Mouse (Mus musculus) spleen, adult 12 weeks (tissue): ENCODE results near the gene Farsa.
A peak's percentile ranks its signal among the peaks of the same experiment; 100 is the strongest.
"Not testable (repeated sequence)": the region's sequence is repeated elsewhere in the genome, so short reads cannot be mapped to it uniquely, and the experiment has no call there.

ENCODE experiments used
- DNase-seq: peaks from one replicate; pipeline ENCODE4 v3.0.0; 2022; ENCODE audit warnings: low spot score

Gene Farsa

DNA sequence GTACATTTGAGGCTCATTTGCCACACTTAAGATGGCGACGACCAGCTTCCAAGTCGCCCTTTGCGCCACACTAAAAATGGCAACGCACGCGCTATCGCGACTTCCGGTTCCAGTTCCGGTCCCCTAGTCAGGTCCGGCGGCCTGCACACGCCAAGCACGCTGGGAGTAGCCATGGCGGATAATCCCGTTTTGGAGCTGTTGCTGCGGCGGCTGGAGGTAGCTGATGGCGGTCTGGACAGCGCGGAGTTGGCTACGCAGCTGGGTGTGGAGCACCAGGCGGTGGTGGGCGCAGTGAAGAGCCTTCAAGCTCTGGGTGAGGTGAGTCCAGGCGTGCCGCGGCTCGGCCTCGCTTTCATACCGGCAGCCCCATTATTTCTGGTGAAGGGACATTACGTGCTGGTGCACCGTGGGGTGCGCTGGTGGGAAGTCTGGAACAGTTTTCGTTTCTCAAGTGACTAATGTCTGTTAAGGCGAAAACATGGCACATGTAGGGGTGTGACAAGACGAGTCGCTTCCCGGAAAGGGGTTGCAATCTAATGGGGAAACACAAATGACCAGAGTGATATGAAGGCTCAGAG lies at the start of gene Farsa:
TSS of gene Farsa (plus strand) at position 126 of the 578 bp plus-strand sequence.
- DNase-seq: peak; percentile 86

DNA sequence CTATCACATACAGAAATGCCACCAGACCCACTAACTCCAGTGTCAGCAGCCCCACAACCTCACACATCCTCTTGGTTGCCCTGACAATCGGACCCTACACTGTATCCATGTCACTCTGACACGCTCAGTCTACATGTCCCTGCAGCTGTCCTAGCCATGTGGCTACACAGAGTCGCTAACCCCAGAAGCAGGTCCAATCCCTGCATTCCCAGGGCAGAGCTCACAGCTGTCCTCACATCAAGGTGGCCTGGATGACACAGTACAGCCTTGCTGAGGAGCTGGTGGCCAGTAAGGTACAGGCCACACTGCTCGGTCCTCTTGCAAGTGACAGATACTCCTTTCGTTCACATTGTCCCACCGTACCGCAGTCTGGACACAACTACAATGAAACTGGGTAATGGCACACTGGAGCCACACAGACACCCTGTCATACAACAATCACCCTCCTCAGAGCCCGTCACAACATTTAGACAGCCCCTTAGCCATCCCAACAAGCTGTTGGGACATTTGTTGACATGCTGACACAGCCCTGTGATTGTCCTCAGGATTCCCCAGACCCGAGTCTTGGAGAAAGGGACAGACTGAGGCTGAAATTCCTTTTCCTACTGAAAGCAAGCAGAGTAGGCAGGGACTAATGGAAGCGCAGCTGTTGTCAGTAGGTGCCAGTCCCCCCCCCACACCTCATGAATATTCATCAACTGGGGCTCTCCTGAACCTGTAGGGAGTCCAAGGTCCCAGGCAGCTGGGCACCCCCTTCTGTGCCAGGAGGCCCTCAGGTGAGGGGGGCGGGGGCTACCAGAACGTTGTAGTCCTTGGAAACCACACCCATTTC lies 47.5 kb upstream of the Farsa start:
- DNase-seq: no peak

DNA sequence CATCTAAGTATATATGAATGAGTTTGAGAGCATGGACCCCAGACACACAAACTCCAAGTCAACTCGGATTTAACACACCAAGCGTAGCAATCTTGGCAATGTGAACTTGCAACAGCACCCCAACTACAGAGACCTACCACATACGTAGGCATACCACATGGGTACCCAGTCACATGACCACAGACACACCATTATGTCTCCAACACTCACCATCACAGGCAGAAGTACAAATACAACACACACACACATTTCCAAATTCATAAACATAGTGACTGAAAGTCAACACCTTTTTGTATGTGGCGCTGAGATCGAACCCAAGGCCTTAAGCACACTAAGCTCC lies 46.9 kb upstream of the Farsa start:
- DNase-seq: no peak

DNA sequence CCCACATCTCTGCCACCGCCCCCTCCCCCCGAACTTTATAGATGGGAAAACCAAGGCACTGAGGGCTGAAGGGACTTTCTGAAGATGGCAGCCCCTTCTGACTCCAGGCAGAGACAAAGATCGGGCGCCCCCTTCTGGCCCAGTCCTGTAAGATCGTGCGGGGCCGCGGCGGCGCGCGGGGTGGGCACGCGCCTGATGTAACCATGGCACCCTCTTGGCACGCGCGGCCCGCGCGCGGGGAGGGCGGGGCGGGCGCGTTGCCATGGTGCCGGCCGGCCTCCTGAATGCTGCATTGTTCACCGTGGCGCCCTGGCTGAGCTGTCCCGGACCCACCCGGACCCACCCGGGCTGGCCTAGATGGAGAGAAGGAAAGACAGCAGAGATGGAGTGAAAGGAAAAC lies 45.9 kb upstream of the Farsa start:
- peak; percentile 79 for DNase-seq

DNA sequence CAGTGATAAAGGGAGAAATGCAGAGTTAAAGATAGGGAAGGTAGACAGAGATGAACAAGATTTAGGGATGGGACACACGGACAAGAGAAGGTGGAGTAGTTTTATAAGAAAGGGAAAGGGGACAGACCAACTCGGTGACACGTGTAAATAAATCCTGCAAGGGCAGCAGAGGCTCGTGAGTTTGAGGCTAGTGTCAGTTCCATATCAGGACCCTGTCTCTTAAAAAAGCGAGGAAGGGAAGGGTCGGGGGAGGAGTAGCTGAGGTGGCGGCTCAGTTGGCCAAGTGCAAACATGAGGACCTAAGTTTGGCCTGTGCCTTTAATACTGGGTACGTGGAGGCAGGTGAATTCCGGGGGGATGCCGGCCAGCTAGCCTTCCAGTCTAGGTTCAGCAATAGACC lies 45.5 kb upstream of the Farsa start:
- no peak for DNase-seq

DNA sequence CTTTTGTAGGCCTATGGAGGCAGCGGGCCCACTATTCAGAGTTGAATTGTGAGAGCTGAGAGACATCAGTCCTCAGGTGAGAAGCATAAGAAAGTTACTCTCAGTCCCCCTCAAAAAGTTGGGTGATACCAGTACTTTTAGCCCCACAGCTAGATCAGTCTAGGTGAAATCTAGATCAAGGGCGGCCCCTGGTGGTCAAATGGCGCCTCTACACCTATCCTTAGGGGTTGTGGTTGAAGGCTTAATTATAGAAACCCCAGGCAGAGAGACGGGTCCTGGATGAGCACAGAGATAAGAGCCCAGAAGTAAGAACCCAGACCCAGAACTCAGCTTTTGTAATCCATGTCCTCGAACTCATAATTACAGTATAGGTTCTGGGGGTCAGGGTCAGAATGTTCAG lies 43.7 kb upstream of the Farsa start:
- peak; percentile 73 for DNase-seq

DNA sequence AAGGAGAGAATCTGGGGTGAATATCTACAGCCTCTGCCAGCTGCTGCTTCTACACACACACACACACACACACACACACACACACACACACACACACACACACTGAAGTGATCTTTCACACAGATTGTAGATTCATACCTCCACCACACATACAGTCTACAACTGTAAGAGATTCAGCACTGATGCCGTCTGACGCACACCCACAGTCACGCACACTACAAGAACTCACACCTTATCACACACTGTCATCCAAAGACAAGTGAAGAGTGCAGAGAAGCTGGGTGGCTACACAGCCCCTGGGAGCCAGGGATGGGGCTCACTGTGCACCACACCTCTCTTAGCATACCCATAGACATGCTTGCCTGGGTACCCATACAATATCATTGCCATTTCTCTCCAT lies 43.0 kb upstream of the Farsa start:
- DNase-seq: no peak

DNA sequence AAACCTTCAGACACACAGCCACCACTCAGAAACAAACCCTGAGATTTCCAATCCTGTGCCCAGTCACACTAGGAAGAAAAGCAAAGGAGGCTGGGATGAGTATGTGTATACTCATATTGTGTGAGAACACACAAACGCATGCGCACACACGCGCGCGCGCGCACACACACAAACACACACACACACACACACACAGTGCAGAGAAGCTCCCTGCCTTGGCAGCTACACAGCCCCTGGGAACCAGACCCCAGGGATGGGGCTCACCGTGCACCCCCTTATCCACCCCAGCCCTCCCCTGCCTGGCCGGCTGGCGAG lies 42.6 kb upstream of the Farsa start:
- DNase-seq: no peak

DNA sequence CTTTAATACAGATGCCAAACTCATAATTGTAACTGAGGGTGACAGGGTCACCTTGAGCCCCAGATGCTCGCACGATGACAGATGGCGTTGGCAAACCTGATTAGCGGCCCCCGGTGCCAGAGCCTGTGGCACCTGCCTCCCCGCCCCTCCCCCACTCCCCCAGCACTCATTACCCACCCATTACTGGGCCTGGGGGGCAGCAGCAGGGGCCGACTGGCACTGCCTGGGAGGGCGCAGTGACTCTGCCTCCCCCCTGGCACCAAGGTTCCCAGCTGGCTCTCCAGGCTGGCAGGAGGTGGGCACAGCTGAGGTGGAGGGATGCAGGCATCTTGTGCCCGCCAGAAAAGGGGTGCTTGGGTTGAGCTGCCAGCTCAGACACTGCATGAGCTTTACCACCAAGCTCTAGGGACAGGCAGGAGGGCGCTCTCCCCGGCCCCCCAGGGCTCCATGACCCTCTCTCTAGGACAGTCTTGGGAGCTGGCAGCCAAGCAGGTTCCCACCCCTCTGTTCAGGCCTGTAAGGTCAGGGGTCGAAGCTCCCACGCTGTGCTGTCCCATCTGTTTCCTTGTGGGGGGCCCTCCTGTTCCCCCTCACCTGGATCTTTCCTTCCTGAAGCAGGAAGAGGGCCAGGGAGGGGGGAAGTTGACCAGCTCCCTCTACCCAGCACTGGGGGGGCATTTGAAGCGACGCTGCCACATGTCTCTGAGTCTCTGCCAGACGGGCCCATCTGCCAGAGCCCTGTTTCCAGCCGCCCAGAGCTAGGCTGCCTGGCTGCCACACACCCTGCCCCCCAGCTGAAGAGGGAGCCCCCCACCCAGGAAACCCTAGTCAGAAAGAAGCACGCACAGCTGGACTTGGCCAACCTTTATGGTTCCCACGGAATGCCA lies 42.0 kb upstream of the Farsa start:
- DNase-seq: no peak

DNA sequence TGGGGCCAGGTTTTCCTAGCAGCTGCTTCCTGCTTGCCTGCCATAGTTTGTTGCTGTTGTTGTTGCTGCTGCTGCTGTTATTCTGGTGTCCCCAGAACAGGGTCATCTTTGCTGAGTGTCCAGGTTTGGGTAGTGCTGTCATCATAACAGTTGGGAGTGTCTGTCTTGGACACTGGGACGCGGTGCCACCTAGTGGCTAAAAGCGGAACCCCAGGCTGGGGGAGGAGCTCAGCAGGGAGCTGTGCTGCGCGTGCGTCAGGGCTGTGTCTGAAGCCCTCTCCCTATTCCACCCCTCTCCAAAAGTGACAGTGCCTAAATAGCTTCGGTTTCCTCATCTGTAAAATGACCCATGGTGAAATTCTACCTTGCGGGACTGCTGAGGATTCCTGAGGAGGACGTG lies 41.2 kb upstream of the Farsa start:
- peak; percentile 92 for DNase-seq

DNA sequence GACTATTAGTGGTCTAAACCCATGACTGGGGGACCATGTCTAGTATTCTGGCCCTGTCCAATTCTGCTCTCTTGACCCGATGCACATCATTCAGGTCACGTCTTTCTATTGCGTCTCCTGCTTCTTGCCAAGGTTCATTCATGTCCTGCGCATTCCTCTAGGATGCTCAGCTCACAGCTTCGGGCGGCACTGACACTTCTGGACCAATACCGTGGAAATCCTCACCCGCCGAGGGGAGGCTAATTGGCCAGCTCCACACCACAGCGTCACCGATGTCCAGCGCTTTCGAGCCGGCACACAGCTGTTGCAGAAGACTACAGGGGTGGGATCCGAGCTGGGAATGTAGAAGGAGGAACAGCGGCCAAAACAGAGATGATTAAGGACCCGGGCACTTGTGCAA lies 40.7 kb upstream of the Farsa start:
- DNase-seq: no peak

DNA sequence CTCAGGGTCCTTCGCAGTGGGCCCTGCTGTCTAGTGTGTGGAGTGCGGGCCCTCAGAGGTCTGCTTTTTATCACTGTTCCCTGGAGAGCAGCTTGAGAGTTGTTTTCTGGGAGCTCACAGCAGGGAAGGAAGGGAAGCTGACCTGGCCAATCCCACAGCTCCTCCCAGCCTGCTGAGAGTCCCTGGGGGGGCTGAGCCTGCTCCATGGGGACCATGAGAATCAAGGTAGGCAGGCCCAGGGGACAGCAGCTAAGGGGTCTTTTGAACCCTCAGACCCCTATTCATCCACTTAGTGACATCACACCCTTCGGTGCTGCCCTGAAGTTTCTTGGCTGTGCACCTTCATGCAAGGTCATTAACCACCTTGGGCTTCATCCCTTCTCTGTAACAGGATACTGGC lies 34.1 kb upstream of the Farsa start, which contains the start of gene Dand5:
TSS of gene Dand5 (minus strand) at position 101 of the 400 bp plus-strand sequence.
- no peak for DNase-seq

DNA sequence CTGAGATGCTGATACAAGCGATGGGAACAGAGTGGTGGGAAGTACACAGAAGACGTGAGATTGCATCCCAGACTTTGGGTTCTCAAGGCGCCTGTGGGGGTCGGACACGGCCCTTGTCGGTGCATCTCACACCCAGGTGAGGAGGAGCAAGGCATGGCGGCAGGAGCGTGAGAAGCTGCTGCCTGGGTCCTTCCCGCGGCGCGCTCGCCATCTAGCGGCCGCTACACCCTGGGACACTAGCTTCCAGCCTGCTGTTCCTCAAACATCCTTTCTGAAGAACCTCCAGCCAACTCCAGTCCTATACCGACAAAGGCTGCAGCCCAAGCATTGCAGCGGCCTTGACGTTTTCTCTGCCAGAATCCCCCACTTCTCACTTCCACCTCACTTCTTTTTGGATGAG lies 33.1 kb upstream of the Farsa start:
- DNase-seq: no peak

DNA sequence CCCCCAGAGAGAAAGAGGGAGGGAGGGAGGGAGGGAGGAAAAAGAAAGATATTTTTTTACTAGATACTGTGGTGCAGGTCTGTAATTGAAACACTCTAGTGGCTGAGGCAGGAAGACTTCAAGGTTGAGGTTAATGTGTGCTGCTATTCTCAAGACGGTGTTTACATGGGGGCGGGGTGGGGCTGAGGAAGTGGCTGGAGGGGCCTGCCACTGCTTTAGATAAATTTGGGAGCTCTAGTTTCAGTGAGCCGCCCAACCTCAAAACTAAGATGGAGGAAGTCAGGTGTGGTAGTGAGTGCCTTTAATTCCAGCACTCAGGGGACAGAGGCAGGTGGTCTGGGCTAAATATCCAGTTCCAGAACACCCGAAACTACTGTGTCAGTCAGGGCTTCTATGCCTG lies 31.2 kb upstream of the Farsa start:
- DNase-seq: no peak

DNA sequence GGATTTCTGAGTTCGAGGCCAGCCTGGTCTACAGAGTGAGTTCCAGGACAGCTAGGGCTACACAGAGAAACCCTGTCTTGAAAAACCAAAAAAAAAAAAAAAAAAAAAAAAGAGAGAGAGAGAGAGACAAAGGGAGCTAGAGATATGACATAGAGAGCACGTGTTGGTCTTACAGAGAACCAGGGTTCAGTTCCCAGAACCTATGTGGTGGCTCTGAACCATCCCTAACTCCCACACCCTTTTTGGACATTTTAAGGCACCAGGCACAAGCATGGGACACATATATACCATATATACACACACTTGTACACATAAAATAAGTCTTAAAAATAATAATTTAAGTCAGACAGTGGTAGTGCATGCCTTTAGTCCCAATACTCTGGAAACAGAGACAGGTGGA lies 30.3 kb upstream of the Farsa start:
- not testable (repeated sequence) for DNase-seq

DNA sequence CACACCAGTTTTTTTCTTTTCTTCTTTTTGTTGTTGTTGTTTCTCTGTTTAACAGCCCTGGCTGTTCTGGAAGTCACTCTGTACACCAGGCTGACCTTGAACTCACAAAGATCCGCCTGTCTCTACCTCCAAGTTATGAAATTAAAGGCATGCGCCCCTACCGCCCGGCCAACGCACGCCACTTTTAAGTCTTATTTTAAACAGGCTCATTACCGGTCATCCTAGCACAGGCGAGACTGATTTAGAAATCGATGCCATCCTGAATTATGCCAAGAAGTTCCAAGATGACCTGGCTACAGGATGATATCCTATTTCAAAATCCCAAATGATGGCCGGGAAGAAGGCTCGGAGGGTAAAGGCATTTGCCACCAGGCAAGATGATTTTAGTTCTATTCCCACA lies 25.3 kb upstream of the Farsa start, which contains the start of gene Gadd45gip1:
TSS of gene Gadd45gip1 (plus strand) at position 33 of the 400 bp plus-strand sequence.
- DNase-seq: peak; percentile 80

DNA sequence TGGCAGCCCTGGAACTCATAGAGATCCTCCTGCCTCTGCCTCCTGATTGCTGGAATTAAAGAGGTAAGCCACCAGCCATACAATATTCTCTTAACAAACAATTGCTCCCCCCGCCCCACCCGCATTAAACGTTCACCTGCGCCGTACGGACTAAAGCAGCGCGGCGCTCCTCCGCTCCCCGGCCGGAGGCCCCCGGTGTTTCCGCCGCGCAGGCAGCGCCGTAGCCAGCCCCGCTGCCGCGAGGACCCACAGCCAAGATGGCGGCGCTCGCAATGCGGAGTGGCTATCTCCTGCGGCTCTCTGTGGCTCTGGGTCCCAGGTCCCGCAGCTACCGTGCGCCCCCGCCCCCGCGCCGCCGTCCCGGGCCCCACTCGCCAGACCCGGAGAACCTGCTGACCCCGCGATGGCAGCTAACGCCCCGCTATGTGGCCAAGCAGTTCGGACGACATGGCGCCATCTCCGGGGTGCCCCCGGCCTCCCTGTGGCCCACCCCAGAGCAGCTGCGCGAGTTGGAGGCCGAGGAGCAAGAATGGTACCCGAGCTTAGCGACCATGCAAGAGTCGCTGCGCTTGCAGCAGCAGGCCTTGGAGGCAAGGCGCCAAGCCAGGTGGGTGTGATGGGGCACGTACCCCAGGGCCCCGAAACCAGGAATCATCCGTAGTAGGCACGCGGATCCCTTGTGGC lies 24.6 kb upstream of the Farsa start:
- peak; percentile 84 for DNase-seq

DNA sequence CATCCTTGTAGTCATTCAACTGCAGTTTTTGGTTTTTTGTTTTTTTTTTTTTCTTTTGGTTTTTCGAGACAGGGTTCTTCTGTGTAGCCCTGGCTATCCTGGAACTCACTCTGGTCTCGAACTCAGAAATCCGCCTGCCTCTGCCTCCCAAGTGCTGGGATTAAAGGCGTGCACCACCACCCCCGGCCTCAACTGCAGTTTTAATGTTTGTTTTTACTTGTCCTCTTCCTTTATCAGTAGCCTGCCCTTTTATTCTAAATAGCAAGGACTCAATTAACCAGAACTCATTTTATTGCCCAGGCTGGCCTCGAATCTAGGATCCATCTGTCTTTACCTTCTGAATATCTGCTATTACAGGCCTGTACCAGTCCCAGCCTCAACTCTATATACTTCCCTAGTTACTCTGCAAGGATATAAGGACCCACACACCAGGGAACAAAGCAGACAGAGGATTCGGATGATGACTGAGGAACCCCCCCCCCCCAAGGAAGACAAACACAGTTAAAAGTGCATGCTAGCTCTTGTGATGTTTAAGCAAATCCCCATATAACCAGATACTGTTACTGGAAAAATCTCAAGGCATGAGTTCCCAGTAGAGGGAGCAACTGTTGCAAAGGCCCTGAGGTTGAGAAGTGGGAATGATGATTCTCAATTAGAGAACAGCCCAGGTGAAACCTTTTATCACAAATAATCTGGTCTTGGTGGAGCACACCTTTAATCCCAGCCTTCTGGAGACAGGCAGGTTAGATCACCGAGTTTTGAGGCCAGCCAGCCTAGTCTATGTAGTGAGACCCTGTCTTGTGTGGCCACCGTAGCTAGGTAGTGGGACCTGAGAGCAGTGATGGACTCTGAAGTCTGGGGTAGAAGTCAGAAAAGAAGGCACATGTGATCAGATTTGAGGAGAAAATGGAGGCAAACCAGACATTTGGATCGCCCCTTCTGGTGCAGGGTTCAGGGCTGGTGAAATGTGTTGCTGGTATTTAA lies 23.7 kb upstream of the Farsa start:
- DNase-seq: no peak

DNA sequence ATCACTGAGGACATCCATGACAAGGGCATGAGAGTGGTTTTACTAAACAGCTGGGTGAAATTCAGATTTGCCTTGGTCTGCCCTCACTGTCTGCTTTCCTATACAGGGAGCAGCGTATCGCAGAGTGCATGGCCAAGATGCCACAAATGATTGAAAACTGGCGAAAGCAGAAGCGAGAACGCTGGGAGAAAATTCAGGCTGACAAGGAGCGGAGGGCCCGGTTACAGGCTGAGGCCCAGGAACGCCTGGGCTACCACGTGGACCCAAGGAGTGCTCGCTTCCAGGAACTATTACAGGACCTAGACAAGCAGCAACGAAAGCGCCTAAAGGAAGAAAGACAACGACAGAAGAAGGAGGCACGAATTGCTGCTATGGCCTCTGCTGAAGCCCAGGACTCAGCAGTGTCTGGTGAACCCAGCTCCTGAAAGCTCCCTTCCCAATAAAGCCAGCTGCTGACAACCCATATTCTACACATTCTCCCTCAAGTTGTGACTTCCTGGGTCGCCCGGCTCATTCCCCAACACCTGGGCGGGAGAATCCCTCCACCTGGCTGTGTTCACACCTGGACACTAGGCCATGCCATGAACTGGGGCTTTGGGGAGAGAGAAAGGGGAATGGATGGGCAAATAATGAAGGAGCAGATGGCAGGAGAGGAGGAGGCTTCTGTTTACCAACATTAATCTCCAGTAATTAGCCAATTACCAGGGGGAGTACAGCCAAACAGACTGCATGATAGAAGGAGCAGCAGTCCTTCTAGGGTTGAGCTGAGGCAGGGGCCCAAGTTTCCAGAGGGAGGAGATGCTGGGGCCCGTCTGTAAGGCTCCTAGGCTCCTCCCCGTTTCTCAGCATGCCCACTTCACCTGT lies 22.6 kb upstream of the Farsa start:
- no peak for DNase-seq
